Mouse (Mus musculus): ENCODE measurements around the gene Cdh23.

The Cdh23 gene

GRCm38 (mm10) chr10:60456662-60457397 is 239.5 kb downstream of the Cdh23 start:
- DNase-seq = no peak

DNA sequence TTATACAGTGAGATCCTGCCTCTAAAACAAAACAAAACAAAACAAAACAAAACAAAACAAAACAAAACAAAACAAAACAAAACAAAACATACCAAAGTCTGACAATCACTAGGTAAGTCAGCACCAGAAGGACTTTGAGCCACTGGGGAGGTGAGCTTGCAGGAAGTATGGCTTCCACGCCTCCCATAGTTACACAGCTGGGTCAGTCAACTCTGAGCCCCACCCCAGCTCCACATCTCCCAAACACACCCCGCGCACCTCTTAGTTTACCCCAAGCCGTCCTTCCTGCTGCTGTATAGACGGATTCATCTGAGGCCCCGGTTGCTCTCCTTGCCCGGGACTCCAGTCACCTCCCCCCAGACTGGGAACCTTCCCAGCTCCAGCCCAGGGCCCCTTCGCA is 241.1 kb downstream of the Cdh23 start:
- DNase-seq = no peak

- no peak for DNase-seq
Measured at GRCm38 (mm10) chr10:60447186-60447585, 249.1 kb downstream of the Cdh23 start.

DNA sequence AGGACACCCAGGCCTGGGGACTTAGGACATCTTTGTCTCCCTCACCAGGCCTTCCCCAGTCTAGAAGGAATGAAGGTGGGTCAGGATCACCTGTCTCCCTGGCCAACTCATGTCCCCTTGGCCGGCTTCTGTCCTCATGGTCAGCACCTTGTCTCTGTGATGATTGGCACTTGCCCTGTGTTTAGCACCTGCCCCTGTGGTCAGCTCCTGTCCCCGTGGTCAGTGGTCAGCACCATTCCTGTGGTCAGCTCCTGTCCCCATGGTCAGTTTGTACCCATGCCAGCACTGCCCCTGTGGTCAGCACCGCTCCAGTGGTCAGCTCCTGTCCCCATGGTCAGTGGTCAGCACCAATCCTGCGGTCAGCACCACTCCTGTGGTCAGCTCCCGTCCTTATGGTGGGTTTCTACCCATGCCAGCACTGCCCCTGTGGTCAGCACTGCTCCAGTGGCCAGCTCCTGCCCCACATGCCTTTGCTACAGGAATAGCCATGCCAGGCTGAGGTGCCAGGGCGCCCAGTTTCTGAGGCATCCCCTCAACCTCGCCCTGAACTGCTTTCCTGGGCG is 251.2 kb downstream of the Cdh23 start:
- peak; percentile 78 to 83 for DNase-seq

DNA sequence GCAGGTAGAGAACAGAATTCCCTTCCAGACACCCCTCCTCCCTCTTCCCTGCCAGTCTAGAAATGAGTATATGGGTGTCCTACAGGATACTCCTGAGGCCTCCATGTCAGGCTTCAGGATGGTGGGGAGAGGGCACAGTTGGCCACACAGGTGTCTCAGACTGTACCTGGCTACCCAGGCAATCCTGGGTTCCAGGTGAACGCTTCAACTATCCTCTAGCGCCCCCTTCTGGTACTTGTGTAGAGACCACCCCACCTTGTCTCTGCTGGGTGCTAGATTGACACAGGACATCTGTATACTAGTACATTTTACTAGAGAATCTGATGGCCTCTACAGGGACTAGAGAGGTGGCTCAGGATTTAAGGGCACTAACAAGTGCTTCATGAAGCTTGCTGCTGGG is 253.2 kb downstream of the Cdh23 start:
- DNase-seq = no peak

DNA sequence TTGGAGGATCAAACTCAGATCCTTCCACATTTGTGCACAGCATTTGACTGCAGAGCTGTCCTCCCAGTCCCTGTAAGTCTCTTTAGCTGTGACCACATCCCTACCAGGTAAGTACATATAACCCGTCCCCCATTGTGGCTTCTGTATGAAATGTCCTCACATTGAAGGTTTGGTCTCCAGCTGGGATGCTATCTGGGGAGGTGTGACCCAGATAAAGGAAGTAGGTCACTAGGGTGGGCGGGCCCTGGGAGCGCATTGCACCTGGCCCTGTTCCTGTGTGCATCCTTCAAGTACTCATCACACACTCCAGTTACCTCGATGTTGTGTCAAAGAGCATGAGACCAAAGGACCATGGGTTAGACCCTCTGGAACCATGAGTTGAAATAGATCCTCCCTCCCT is 254.0 kb downstream of the Cdh23 start:
- no peak for DNase-seq

DNA sequence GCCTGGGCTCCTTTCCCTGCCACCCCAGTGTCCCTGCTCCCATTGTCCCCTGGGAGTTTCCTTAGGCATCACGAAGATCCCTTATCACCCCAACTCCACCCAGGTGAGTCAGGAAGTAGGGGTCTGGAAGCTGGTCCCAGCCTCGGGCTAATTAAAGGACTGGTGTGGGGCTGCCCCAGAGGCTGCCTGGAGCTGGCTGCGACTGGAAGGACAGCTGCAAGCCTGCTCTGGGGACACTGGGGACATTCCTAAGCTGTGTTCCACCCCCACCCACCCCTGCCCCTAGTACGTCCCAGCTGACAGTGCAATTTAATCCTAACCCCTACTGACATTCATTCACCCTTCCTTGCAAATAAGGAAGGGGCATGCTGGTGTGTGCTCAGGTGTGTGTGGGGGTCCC is 263.6 kb downstream of the Cdh23 start:
- DNase-seq = no peak

GRCm38 (mm10) chr10:60430591-60430990 is 265.7 kb downstream of the Cdh23 start:
- no peak for DNase-seq

GRCm38 (mm10) chr10:60430001-60430400 is 266.3 kb downstream of the Cdh23 start:
- DNase-seq = no peak

DNA sequence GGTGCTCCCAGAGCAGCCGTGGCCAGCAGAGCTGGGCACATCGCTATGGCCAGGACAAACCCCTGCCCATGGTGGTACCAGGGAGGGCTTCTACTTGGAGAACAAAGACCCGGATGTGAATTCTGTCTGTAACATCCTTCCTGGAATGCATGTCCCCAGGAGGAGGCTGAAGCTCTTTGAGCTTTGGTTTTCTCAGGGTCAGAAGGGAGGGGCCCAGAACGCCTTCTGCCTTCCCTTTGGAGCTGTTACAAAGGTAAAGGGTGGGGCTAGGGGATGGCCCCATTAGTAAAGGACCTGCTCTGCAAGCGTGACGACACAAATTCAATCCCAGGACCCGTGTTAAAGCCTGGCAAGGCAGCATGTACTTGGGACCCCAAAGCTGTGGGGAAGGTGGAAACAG is 273.5 kb downstream of the Cdh23 start:
- no peak for DNase-seq

DNA sequence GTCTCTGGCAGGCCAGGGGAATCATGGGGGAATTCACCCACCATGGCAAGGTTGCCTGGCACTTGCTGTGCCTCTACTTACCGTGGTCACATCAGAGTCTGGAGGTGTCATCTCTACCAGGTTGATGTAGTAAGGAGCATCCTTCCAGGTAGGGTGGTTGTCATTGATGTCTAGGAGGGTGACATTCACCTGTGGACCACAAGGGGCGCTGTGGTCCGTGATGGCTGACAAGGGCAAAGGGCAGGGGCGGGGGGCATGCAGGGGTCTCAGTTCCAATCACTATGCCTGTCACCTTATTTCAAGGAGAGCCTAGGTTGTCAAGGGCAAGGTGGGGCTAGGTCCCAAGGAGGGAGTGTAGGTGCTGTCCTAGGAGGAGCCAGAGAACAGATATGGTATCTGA is 276.7 kb downstream of the Cdh23 start:
- DNase-seq = no peak

- peak; percentile 48 to 64 for DNase-seq
Measured at GRCm38 (mm10) chr10:60418137-60418536, 278.2 kb downstream of the Cdh23 start.

DNA sequence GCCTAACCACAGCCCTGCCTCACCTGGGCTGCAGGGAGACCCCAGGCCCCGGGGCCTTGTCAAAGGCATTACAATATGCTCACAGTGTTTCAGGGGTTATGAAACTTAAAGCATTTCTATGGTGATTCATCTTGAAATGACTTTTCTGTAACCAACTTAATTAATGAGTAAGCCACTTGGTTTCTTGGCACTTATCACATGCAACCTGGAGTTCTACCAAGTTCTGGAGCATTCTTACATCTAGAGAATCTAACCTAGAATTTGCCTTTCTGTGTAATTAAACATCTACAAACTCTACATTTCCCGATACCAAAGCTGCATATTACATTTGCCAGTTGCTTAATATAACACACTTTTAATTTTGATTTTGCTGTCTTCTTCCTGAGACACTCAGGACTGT is 279.2 kb downstream of the Cdh23 start:
- DNase-seq = no peak

- DNase-seq = no peak
Measured at GRCm38 (mm10) chr10:60413756-60414155, 282.5 kb downstream of the Cdh23 start.

GRCm38 (mm10) chr10:60411794-60412193 is 284.5 kb downstream of the Cdh23 start:
- DNase-seq = no peak

DNA sequence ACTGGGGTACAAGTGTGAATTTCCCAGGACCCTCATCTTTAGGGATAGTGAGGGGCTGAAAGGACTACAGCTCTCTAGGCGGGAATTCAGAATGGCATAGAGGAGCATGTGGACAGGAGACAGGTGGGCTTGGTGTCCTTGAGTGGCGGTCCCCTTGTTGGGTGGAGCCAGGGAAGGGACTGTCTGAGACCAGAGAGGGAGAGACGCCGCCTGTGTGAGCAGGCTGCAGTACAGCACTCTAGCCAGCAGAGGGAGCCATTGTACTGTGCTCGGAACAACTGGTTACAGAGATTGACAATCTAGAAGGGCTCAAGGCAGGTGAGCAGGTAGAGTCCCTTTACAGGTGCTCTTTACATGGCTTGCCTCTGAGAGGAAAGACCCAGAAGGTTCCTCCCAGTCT is 288.5 kb downstream of the Cdh23 start:
- peak; percentile 48 to 74 for DNase-seq

GRCm38 (mm10) chr10:60405460-60406177 is 290.7 kb downstream of the Cdh23 start:
- no peak for DNase-seq

DNA sequence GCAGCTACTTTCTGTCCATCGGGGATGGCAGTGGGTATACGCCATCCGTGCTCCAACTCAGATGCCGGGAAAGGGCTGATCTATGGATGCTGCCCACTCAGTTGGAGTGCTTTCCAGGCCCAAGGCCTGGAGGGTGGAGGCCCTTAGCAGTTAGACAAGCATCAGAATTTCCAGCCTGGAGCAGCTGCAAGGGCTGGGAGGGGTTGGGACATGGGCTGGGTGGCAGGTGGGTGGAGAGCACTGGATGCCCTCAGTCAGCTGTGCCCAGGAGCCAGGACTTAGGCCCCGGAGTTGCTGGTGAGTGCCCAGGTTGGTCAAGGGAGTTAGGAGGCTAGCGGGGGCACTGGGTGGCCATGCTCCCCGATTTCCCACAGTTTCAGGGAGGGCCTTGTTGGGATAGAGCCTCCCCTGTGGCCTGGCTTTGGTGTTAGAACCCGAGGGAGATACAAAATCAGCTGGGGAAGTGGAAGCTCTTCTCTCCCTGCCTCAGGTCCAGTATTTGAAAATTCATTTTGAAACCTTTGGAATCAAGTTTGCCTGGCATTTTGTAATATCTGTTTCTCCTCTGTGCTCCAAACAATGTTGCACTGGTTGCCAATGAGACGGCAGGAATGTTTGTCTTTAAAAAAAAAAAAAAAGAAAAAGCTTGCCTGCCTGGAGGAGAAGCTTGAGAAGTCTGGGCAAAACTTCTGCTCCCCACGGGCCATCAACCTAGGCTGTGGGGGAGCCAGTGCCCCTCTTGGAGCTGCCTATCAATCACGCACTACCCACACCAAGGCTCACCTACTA is 295.6 kb downstream of the Cdh23 start:
- DNase-seq = no peak

DNA sequence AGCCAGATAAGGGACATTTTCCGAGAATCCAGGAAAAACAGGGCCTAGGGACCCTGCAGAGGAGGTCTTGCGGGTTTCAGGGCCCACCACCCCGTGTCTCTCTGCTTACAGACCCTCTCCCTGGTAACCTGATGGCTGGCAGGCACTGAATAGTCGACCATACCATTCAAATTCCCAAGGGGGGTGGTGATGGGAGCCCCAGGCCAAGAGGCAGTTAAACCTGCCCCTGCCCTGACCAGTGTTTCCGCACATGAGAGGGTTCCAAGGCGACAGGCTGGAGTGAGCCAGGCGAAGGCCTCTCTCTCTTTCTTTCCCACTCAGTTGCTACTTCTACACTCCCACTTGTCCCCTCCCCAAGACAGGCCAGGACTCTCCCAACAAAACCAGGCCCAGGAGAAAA is 296.8 kb downstream of the Cdh23 start, which contains the start of gene Gm17455:
Gene Gm17455, plus strand, starts transcription at position 278 of the 400 bp plus-strand sequence.
- DNase-seq = no peak

DNA sequence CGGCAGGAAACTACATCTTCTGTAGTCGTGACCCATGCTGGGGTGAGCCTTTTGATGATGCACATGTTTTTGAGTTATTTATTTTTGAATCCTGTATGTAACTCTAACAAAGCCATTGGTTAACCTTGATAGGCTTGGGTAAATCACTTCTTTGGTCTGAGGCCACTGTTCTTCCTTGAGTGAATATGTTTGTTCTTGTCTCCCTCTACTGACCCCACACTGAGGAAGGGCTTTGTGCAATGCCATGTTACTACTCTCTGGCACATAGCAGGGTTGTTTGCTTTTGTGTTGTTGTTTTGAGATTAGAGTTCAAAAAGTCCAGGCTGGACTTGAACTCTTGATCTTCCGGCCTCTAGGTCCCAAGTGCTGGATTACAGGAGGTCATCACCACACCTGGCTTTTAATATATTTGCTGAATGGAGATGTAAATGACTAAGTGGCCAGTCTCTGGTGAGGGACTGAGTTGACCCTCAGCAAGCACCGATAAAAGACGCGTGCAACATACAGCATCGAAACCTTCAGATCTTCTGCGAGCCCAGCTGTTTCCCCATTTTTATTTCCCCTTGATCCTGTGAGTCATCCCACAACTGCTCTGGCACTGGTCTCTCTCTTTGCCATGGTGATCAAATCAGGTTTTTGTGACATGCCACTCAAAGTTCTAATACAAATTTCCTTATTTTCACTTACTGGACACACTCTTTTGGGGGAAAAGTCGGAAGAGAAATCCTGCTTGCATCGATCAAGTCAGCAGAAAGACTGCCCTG is 298.1 kb downstream of the Cdh23 start:
- no peak for DNase-seq

GRCm38 (mm10) chr10:60395605-60396004 is 300.7 kb downstream of the Cdh23 start:
- no peak for DNase-seq

- no peak for DNase-seq
Measured at GRCm38 (mm10) chr10:60394936-60395335, 301.4 kb downstream of the Cdh23 start.

GRCm38 (mm10) chr10:60391661-60392060 is 304.6 kb downstream of the Cdh23 start:
- no peak for DNase-seq

All from lung, postnatal 4 days (tissue).